Mouse (Mus musculus) small intestine, adult 2 months (tissue): ENCODE data around the gene Ppp1r32.

Source experiments
- CTCF ChIP-seq: fragments of 200-500 bp; IDR thresholded peaks from 2 replicates; pipeline ENCODE4 v1.5.1; 2012; ENCODE audit warnings: low read depth, mild to moderate bottlenecking, control low read depth, inconsistent platforms, low read length, moderate library complexity, mixed read lengths; ENCODE audit not compliant: insufficient replicate concordance, insufficient read length; ENCODE audit errors: extremely low read depth
- POLR2A ChIP-seq: fragments of 200-500 bp; IDR thresholded peaks from 2 replicates; pipeline ENCODE4 v1.6.1; 2012; ENCODE audit warnings: low read depth, mild to moderate bottlenecking, control low read depth, inconsistent platforms, low read length, moderate library complexity

- peak; percentile 93; the same call in 1 of the 2 replicates for TF ChIP-seq CTCF
- TF ChIP-seq POLR2A: no peak
These were observed 3.6 kb upstream of the Ppp1r32 start for GRCm38 (mm10) chr19:10486264-10486738.
